Mouse (Mus musculus): ENCODE measurements around the gene Pdcd2l.

DNA sequence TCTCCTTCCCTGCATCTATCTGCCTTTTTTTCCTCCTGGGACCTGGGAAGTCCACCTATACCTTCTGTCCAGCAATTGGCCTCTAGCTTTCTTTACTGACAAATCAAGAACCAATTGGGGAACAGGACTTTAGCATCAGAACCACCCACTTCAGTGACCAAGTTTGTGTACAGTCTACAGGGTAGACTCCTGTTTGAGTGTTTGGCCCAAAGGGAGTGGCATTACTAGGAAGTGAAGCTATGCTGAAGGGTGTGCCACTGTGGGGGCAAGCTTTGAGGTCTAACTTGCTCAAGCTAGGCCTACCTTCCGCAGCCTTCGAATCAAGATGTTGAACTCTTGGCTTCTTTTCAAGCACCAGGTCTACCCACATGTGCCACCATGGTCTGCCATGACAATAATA is 4.4 kb upstream of the Pdcd2l start:
- no peak for TF ChIP-seq POLR2A (IDR thresholded peaks at IDR 0.05; ENCODE audit: extremely low read depth, insufficient read depth, low read length)
- TF ChIP-seq CTCF (IDR thresholded peaks at IDR 0.05; ENCODE audit: low read depth, low read length): no peak
